Mouse (Mus musculus): Measurements from ENCODE around the gene Olfr288. TPM values are rescaled to one million over a fixed set of nuclear protein-coding genes. Genes with fewer than 3 reads are reported as not detected.
A peak's percentile ranks its signal among the peaks of the same experiment; 100 is the strongest.

The Olfr288 gene
- polyA plus RNA-seq, 1 experiment from 2014 or later, result not detected

GRCm38 (mm10) chr15:98154146-98154545 is 41.2 kb downstream of the Olfr288 start:
- no peak overlapping the region for H3K4me3 ChIP-seq (ENCODE audit: control insufficient read depth in 1 of 2, insufficient read depth in 1 of 2, low read depth in 1 of 2, low read length in 2 of 2)
- no peak overlapping the region for H3K27ac ChIP-seq (replicated peaks in 1 of 2; ENCODE audit: control insufficient read depth in 1 of 2, insufficient read depth in 1 of 2, low read depth in 2 of 2, low read length in 2 of 2)
- H3K36me3 ChIP-seq (ENCODE audit: control insufficient read depth, insufficient read depth, low read length), result no peaks in the 10 kb centered on the region
- H3K27me3 ChIP-seq (ENCODE audit: control insufficient read depth, insufficient read depth, low read length), result no peaks in the 10 kb centered on the region
- H3K4me2 ChIP-seq (ENCODE audit: low read length), result no peak overlapping the region
- 53% methylated on average over 4 of the region's 4 CpGs for WGBS
- H3K9me3 ChIP-seq (ENCODE audit: control insufficient read depth, low read length), result no peaks in the 10 kb centered on the region
- peaks cover 0 to 4% of the 10 kb centered on the region in 2 experiments; a peak in 1 of 4 replicates for H3K4me1 ChIP-seq (ENCODE audit: control insufficient read depth in 2 of 2, insufficient read depth in 2 of 2, low read length in 2 of 2)
- ATAC-seq (ENCODE audit: insufficient number of reproducible peaks, insufficient read depth, low FRiP score, low read depth), result no peak
- H3K9ac ChIP-seq (ENCODE audit: low read length), result no peak overlapping the region

DNA sequence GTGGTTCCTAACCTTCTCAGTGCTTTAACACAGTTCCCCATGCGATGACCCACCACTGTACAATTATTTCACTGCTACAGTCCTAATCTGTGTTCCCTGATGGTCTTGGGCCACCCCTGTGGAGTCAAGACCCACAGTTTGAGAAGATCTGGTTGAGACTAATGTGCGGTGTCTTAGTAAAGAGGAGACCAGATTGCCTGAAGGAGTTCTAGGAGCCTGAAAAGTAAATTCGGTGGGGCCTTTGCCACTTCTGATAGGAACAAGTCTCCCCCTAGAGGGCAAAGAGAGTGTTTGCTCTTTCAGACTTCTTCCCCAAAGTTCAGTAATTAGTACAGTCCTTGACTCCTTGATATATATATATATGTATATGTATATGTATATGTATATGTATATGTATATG is 41.7 kb downstream of the Olfr288 start:
- H3K36me3 ChIP-seq (ENCODE audit: control insufficient read depth, insufficient read depth, low read length), result no peaks in the 10 kb centered on the region
- WGBS, result 31% methylated on average over 3 of the region's 3 CpGs
- no peaks in the 10 kb centered on the region for H3K9me3 ChIP-seq (ENCODE audit: control insufficient read depth, low read length)
- H3K9ac ChIP-seq (ENCODE audit: low read length), result no peak overlapping the region; the same call in 1 of the 2 replicates
- no peak overlapping the region for H3K27ac ChIP-seq (replicated peaks in 1 of 2; ENCODE audit: control insufficient read depth in 1 of 2, insufficient read depth in 1 of 2, low read depth in 2 of 2, low read length in 2 of 2)
- ATAC-seq (ENCODE audit: insufficient number of reproducible peaks, insufficient read depth, low FRiP score, low read depth), result no peak
- peaks cover 0 to 6% of the 10 kb centered on the region in 2 experiments; a peak in 3 of 4 replicates for H3K4me1 ChIP-seq (ENCODE audit: control insufficient read depth in 2 of 2, insufficient read depth in 2 of 2, low read length in 2 of 2)
- H3K4me2 ChIP-seq (ENCODE audit: low read length), result no peak overlapping the region
- H3K27me3 ChIP-seq (ENCODE audit: control insufficient read depth, insufficient read depth, low read length), result no peaks in the 10 kb centered on the region
- H3K4me3 ChIP-seq (ENCODE audit: control insufficient read depth in 1 of 2, insufficient read depth in 1 of 2, low read depth in 1 of 2, low read length in 2 of 2), result no peak overlapping the region

- peaks cover 6 to 14% of the 10 kb centered on the region in 2 experiments for H3K4me1 ChIP-seq (ENCODE audit: control insufficient read depth in 2 of 2, insufficient read depth in 2 of 2, low read length in 2 of 2)
- H3K36me3 ChIP-seq (ENCODE audit: control insufficient read depth, insufficient read depth, low read length), result no peaks in the 10 kb centered on the region
- H3K4me3 ChIP-seq (ENCODE audit: control insufficient read depth in 1 of 2, insufficient read depth in 1 of 2, low read depth in 1 of 2, low read length in 2 of 2), result no peak overlapping the region
- H3K27me3 ChIP-seq (ENCODE audit: control insufficient read depth, insufficient read depth, low read length), result no peaks in the 10 kb centered on the region
- no peak for ATAC-seq (ENCODE audit: insufficient number of reproducible peaks, insufficient read depth, low FRiP score, low read depth)
- WGBS, result 78% methylated on average over 7 of the region's 7 CpGs
- H3K4me2 ChIP-seq (ENCODE audit: low read length), result no peak overlapping the region
- peak overlapping the region; percentile 25; the same call in 1 of the 2 replicates for H3K9ac ChIP-seq (ENCODE audit: low read length)
- H3K27ac ChIP-seq (replicated peaks in 1 of 2; ENCODE audit: control insufficient read depth in 1 of 2, insufficient read depth in 1 of 2, low read depth in 2 of 2, low read length in 2 of 2), result no peak overlapping the region
- no peaks in the 10 kb centered on the region for H3K9me3 ChIP-seq (ENCODE audit: control insufficient read depth, low read length)
These were observed 42.4 kb downstream of the Olfr288 start for GRCm38 (mm10) chr15:98152916-98153315.

DNA sequence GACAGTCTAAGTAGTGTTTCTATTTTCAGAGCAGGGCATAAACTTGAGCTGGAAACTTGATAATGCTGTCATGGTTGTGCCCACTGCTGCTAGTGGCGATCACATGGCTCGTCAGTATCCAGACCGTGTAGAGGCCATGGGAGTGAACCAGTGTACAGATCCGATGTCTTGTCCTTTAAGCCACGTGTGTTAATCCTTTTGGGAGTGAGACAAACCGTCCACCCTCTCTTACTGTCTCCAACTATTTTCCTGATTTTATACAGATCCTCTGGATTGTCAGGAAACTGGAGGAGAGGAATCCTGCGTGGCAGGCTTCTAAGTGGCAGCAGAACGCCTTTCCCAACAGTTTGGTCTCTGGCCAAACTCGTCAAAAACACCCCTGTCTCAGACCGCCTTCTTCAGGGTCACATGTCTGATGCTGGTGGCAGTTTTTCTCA is 46.2 kb downstream of the Olfr288 start:
- ATAC-seq (ENCODE audit: insufficient number of reproducible peaks, insufficient read depth, low FRiP score, low read depth), result peak; percentile 82
- peak overlapping the region; percentile 47 for H3K4me2 ChIP-seq (ENCODE audit: low read length)
- H3K4me1 ChIP-seq (ENCODE audit: control insufficient read depth in 2 of 2, insufficient read depth in 2 of 2, low read length in 2 of 2), result peaks cover 11 to 29% of the 10 kb centered on the region in 2 experiments
- no peaks in the 10 kb centered on the region for H3K9me3 ChIP-seq (ENCODE audit: control insufficient read depth, low read length)
- H3K36me3 ChIP-seq (ENCODE audit: control insufficient read depth, insufficient read depth, low read length), result no peaks in the 10 kb centered on the region
- H3K27me3 ChIP-seq (ENCODE audit: control insufficient read depth, insufficient read depth, low read length), result no peaks in the 10 kb centered on the region
- H3K27ac ChIP-seq (replicated peaks in 1 of 2; ENCODE audit: control insufficient read depth in 1 of 2, insufficient read depth in 1 of 2, low read depth in 2 of 2, low read length in 2 of 2), result peak overlapping the region; percentile 97 to 99
- peak overlapping the region in 1 of 2 experiments; percentile 6; a peak in 1 of 4 replicates for H3K4me3 ChIP-seq (ENCODE audit: control insufficient read depth in 1 of 2, insufficient read depth in 1 of 2, low read depth in 1 of 2, low read length in 2 of 2)
- 20% methylated on average over 10 of the region's 10 CpGs for WGBS
- peak overlapping the region; percentile 63 for H3K9ac ChIP-seq (ENCODE audit: low read length)

DNA sequence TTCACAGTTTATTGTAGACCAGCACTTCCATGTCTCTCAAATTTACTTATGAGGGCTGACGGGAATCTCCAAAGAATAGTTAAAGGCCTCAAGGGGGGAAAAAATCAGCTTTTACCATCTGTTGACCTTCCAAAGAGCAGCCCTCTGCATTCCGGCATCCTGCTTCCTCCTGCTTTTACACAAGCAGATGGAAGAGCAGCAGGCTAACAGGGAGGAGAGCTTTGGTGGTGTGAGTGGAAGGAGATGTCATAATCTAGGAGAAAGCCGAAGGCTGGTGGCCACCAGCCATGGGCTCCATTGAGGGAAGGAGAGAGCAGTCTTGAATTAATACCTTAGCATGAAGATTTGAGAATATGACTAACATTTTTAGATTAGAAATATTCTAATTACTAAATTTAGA is 47.0 kb downstream of the Olfr288 start:
- 44% methylated on average over 3 of the region's 3 CpGs for WGBS
- peak overlapping the region; percentile 97 to 99 for H3K27ac ChIP-seq (replicated peaks in 1 of 2; ENCODE audit: control insufficient read depth in 1 of 2, insufficient read depth in 1 of 2, low read depth in 2 of 2, low read length in 2 of 2)
- H3K27me3 ChIP-seq (ENCODE audit: control insufficient read depth, insufficient read depth, low read length), result no peaks in the 10 kb centered on the region
- H3K9me3 ChIP-seq (ENCODE audit: control insufficient read depth, low read length), result no peaks in the 10 kb centered on the region
- no peak for ATAC-seq (ENCODE audit: insufficient number of reproducible peaks, insufficient read depth, low FRiP score, low read depth)
- H3K9ac ChIP-seq (ENCODE audit: low read length), result peak overlapping the region; percentile 34; the same call in 1 of the 2 replicates
- peak overlapping the region; percentile 47; the same call in 1 of the 2 replicates for H3K4me2 ChIP-seq (ENCODE audit: low read length)
- H3K4me3 ChIP-seq (ENCODE audit: control insufficient read depth in 1 of 2, insufficient read depth in 1 of 2, low read depth in 1 of 2, low read length in 2 of 2), result no peak overlapping the region
- no peaks in the 10 kb centered on the region for H3K36me3 ChIP-seq (ENCODE audit: control insufficient read depth, insufficient read depth, low read length)
- peaks cover 11 to 31% of the 10 kb centered on the region in 2 experiments for H3K4me1 ChIP-seq (ENCODE audit: control insufficient read depth in 2 of 2, insufficient read depth in 2 of 2, low read length in 2 of 2)

- Histone ChIP-seq H3K27me3 (ENCODE audit: control insufficient read depth, insufficient read depth, low read length) (no peaks in the 10 kb centered on the region), H3K9ac (ENCODE audit: low read length) (peak overlapping the region; percentile 97), H3K4me1 (ENCODE audit: control insufficient read depth in 2 of 2, insufficient read depth in 2 of 2, low read length in 2 of 2) (peaks cover 11 to 31% of the 10 kb centered on the region in 2 experiments), H3K27ac (replicated peaks in 1 of 2; ENCODE audit: control insufficient read depth in 1 of 2, insufficient read depth in 1 of 2, low read depth in 2 of 2, low read length in 2 of 2) (peak overlapping the region; percentile 86 to 96), H3K9me3 (ENCODE audit: control insufficient read depth, low read length) (no peaks in the 10 kb centered on the region), H3K4me2 (ENCODE audit: low read length) (peak overlapping the region; percentile 92), H3K36me3 (ENCODE audit: control insufficient read depth, insufficient read depth, low read length) (peaks cover 20% of the 10 kb centered on the region), H3K4me3 (ENCODE audit: control insufficient read depth in 1 of 2, insufficient read depth in 1 of 2, low read depth in 1 of 2, low read length in 2 of 2) (peak overlapping the region; percentile 62 to 83)
- under 1% methylated on average over 38 of the region's 38 CpGs for WGBS
- peak; percentile 87 for ATAC-seq (ENCODE audit: insufficient number of reproducible peaks, insufficient read depth, low FRiP score, low read depth)
These were observed 49.7 kb downstream of the Olfr288 start for GRCm38 (mm10) chr15:98145559-98146181.

DNA sequence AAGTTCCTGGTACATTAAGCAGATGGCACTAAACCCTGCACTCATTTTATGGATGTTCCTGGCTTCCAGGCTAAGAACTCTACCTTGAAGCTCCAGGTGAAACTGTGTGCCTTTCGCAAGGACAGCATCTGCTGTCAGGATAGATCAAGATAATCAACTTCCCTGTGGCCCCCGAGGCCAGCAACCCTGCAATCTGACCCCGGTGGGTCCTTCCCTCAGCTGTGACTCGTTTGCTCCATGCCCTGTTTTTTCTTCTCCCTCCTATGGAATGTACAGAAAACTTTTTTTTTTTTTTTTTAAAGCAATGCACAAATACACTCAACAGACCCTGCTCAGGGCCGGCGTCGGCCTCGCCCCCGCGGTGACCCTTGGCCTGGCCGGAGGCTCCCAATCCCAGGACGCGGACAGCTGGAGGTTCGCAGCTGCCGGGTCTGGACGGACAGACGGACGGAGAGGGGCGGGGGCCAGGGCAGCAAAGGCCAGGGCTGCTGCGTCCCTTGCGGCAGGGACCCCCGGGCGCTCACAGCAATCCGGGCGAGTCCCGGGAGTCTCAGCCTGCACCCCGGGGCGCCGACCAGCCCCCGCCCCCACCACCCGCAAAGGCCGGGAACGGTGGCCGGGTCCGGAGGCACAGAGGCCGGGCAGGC is 50.4 kb downstream of the Olfr288 start:
- Histone ChIP-seq H3K4me3 (ENCODE audit: control insufficient read depth in 1 of 2, insufficient read depth in 1 of 2, low read depth in 1 of 2, low read length in 2 of 2) (peak overlapping the region; percentile 62 to 83), H3K27me3 (ENCODE audit: control insufficient read depth, insufficient read depth, low read length) (no peaks in the 10 kb centered on the region), H3K27ac (replicated peaks in 1 of 2; ENCODE audit: control insufficient read depth in 1 of 2, insufficient read depth in 1 of 2, low read depth in 2 of 2, low read length in 2 of 2) (peak overlapping the region; percentile 1 to 86; a peak in 3 of 4 replicates), H3K9me3 (ENCODE audit: control insufficient read depth, low read length) (no peaks in the 10 kb centered on the region), H3K9ac (ENCODE audit: low read length) (peak overlapping the region; percentile 97), H3K36me3 (ENCODE audit: control insufficient read depth, insufficient read depth, low read length) (peaks cover 27% of the 10 kb centered on the region), H3K4me2 (ENCODE audit: low read length) (peak overlapping the region; percentile 92), H3K4me1 (ENCODE audit: control insufficient read depth in 2 of 2, insufficient read depth in 2 of 2, low read length in 2 of 2) (peaks cover 11 to 31% of the 10 kb centered on the region in 2 experiments)
- ATAC-seq (ENCODE audit: insufficient number of reproducible peaks, insufficient read depth, low FRiP score, low read depth), result no peak
- under 1% methylated on average over 33 of the region's 36 CpGs for WGBS
